Mouse (Mus musculus) hindbrain, embryonic 12.5 days (tissue): Measurements from ENCODE around the gene Trnau1ap. TPM values are rescaled to one million over a fixed set of nuclear protein-coding genes. Genes with fewer than 3 reads are reported as not detected.

Experiments used
- ATAC-seq: fragments of 200-750 bp; cut with Nextera tagmentation; 2 replicates; pipeline ENCODE4 v1.8.0; 2017; ENCODE audit warnings: moderate TSS enrichment; ENCODE audit not compliant: low FRiP score
- H3K27ac ChIP-seq: fragments of 300-500 bp; sonication (generic); 2 replicates; pipeline ENCODE4 v1.5.1; 2016; ENCODE audit warnings: mild to moderate bottlenecking
- H3K27me3 ChIP-seq: fragments of 300-500 bp; sonication (generic); 2 replicates; pipeline ENCODE4 v1.6.1; 2016; ENCODE audit warnings: mild to moderate bottlenecking
- H3K36me3 ChIP-seq: fragments of 300-500 bp; sonication (generic); 2 replicates; pipeline ENCODE4 v1.6.1; 2016; ENCODE audit warnings: mild to moderate bottlenecking
- H3K4me1 ChIP-seq: fragments of 300-500 bp; sonication (generic); 2 replicates; pipeline ENCODE4 v1.6.1; 2016
- H3K4me2 ChIP-seq: fragments of 300-500 bp; sonication (generic); replicated peaks from 2 replicates; pipeline ENCODE4 v1.6.1; 2016; ENCODE audit warnings: mild to moderate bottlenecking
- H3K4me3 ChIP-seq: fragments of 300-500 bp; sonication (generic); 2 replicates; pipeline ENCODE4 v1.5.1; 2016; ENCODE audit warnings: mild to moderate bottlenecking
- H3K9ac ChIP-seq: fragments of 300-500 bp; sonication (generic); 2 replicates; pipeline ENCODE4 v1.6.1; 2016; ENCODE audit warnings: mild to moderate bottlenecking, moderate library complexity
- H3K9me3 ChIP-seq: fragments of 300-500 bp; sonication (generic); replicated peaks from 2 replicates; pipeline ENCODE4 v1.6.1; 2016; ENCODE audit warnings: mild to moderate bottlenecking
- WGBS: fragments of 180-500 bp; shearing (Covaris S2); methylation state at CpG from one replicate; pipeline ENCODE4 v1.1.7; 2016; 5-methylcytosine and 5-hydroxymethylcytosine counted together
- polyA plus RNA-seq: library from polyadenylated mRNA; unstranded; fragments of >200 nt; fragmentation: Nextera tagmentation; extraction: Ambion mirVana; gene quantifications from 2 replicates; pipeline ENCODE4 v1.2.1, GENCODE M21; 2016

The Trnau1ap gene
- 80.1 and 80.6 TPM in 2 replicates for polyA plus RNA-seq

- H3K27ac ChIP-seq, result peak within 1 kb of the TSS; percentile 82
- H3K4me2 ChIP-seq, result peak within 1 kb of the TSS; percentile 69
- peak within 1 kb of the TSS; percentile 80 for H3K9ac ChIP-seq
- WGBS, result under 1% methylated on average over 52 of the region's 52 CpGs
- peaks cover 10% of the 10 kb centered on the region for H3K4me1 ChIP-seq
- H3K9me3 ChIP-seq, result no peaks in the 10 kb centered on the region
- peak within 1 kb of the TSS; percentile 61 for H3K4me3 ChIP-seq
- no peaks in the 10 kb centered on the region for H3K27me3 ChIP-seq
- H3K36me3 ChIP-seq, result peaks cover 40% of the 10 kb centered on the region
- ATAC-seq, result peak; percentile 96
Measured at GRCm38 (mm10) chr4:132329115-132329834, at the start of gene Trnau1ap. TSS of gene Trnau1ap (minus strand) at chr4:132329538.

DNA sequence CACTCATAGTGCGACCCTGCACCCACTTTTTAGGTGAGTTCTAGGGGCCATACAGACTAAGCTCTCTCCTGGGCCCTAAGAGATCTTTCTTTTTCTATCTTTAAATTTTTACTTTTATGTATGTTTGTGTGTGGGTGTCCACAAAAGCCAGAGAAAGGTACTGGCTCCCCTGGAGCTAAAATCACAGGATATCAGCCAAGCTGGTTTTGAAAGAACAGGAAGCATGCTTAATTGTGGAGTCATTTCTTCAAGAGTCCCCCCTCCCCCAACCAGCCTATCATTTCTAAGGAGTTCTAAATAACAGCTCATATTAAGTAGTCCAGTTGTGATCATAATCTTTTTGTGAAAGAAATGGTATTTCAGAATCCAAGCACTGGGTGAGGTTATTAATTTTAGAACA lies 44.5 kb upstream of the Trnau1ap start:
- no peaks in the 10 kb centered on the region for H3K27me3 ChIP-seq
- H3K36me3 ChIP-seq, result peaks cover 60% of the 10 kb centered on the region
- H3K9ac ChIP-seq, result no peak overlapping the region
- no peaks in the 10 kb centered on the region for H3K9me3 ChIP-seq
- 96% methylated on average over 1 of the region's 1 CpGs for WGBS
- H3K4me1 ChIP-seq, result no peaks in the 10 kb centered on the region
- H3K4me3 ChIP-seq, result no peak overlapping the region
- ATAC-seq, result no peak
- H3K4me2 ChIP-seq, result no peak overlapping the region
- no peak overlapping the region for H3K27ac ChIP-seq

DNA sequence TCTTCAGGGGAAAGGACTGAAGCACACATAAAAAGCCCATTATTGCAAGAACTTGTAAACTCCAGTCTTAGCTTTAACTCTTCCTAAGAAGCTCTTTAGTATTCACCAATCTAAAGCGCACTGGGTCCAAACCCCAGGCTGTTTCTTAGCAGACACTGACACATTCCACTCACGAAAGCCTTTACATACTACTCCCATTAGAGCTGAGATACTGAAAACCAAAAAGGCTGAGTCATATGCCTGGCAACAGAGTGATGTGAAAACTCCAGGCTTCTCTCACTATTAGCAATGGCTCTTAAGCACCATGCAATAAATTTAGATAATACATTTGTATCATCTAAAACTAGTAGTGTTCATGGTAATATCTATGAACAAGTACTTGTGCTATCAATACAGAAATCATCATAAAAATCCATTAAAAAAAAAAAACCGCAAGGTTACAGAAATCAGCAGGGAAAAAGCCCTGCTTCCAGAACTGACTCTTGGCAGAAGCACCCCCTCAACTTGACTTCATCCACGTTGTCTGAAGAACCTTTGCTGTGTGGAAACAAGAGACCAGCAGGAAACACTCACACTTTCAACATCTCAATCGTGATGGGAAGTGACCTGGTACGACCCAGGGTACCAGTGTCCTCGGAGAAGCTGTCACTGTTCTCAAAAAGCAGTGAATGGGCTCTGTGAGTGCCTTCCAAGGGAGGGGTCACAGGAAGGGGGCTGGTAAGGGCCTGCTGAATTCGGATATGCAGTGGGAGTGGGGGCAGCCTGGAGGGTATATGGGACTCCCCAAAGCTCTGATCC lies 40.8 kb upstream of the Trnau1ap start:
- ATAC-seq, result no peak

GRCm38 (mm10) chr4:132367480-132368201 lies 38.3 kb upstream of the Trnau1ap start:
- Histone ChIP-seq H3K4me2 (no peak overlapping the region), H3K4me3 (no peak overlapping the region), H3K9ac (no peak overlapping the region), H3K36me3 (peaks cover 79% of the 10 kb centered on the region), H3K9me3 (no peaks in the 10 kb centered on the region), H3K27me3 (no peaks in the 10 kb centered on the region), H3K27ac (no peak overlapping the region), H3K4me1 (no peaks in the 10 kb centered on the region)
- ATAC-seq, result no peak
- 94% methylated on average over 18 of the region's 18 CpGs for WGBS

More for the DNA sequence above, 40.8 kb upstream of the Trnau1ap start:
- WGBS, result 79% methylated on average over 8 of the region's 8 CpGs
- Histone ChIP-seq H3K9me3 (no peaks in the 10 kb centered on the region), H3K4me2 (no peak overlapping the region), H3K9ac (no peak overlapping the region), H3K4me1 (no peaks in the 10 kb centered on the region), H3K4me3 (no peak overlapping the region), H3K27ac (no peak overlapping the region), H3K36me3 (peaks cover 72% of the 10 kb centered on the region), H3K27me3 (no peaks in the 10 kb centered on the region)

GRCm38 (mm10) chr4:132365450-132366060 lies 36.2 kb upstream of the Trnau1ap start:
- Histone ChIP-seq H3K4me1 (no peaks in the 10 kb centered on the region), H3K4me3 (no peak overlapping the region), H3K27me3 (no peaks in the 10 kb centered on the region), H3K9ac (no peak overlapping the region), H3K4me2 (no peak overlapping the region), H3K27ac (no peak overlapping the region), H3K36me3 (peaks cover 77% of the 10 kb centered on the region), H3K9me3 (no peaks in the 10 kb centered on the region)
- 75% methylated on average over 13 of the region's 13 CpGs for WGBS
- no peak for ATAC-seq

DNA sequence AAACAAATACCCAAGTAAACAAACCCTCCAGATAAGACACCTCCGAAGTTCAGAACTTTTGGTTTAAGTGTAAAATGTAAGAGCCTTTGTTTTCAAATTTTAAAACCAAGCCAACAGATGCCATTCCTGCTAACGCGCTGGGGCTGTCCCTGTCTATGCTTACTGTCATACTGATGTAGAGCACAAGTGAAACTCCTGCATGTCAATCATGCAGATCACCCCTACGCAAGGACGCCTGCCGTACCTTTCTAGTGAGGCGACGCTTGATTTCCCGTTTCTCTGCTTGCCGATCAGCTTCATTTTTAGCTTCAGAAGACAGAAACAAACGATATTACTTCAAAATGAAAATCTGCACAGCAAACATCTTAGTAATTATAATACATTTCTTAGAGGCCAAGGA lies 34.1 kb upstream of the Trnau1ap start:
- H3K36me3 ChIP-seq, result peaks cover 74% of the 10 kb centered on the region
- 94% methylated on average over 11 of the region's 11 CpGs for WGBS
- H3K27me3 ChIP-seq, result no peaks in the 10 kb centered on the region
- ATAC-seq, result no peak
- H3K4me2 ChIP-seq, result no peak overlapping the region
- H3K4me1 ChIP-seq, result no peaks in the 10 kb centered on the region
- no peak overlapping the region for H3K4me3 ChIP-seq
- no peak overlapping the region for H3K9ac ChIP-seq
- no peak overlapping the region for H3K27ac ChIP-seq
- no peaks in the 10 kb centered on the region for H3K9me3 ChIP-seq

- no peak overlapping the region for H3K27ac ChIP-seq
- H3K27me3 ChIP-seq, result no peaks in the 10 kb centered on the region
- ATAC-seq, result no peak
- H3K36me3 ChIP-seq, result peaks cover 57% of the 10 kb centered on the region
- H3K9ac ChIP-seq, result no peak overlapping the region
- 94% methylated on average over 4 of the region's 4 CpGs for WGBS
- no peaks in the 10 kb centered on the region for H3K9me3 ChIP-seq
- H3K4me3 ChIP-seq, result no peak overlapping the region
- no peaks in the 10 kb centered on the region for H3K4me1 ChIP-seq
- H3K4me2 ChIP-seq, result no peak overlapping the region
Measured at GRCm38 (mm10) chr4:132359510-132359909, 30.2 kb upstream of the Trnau1ap start.

DNA sequence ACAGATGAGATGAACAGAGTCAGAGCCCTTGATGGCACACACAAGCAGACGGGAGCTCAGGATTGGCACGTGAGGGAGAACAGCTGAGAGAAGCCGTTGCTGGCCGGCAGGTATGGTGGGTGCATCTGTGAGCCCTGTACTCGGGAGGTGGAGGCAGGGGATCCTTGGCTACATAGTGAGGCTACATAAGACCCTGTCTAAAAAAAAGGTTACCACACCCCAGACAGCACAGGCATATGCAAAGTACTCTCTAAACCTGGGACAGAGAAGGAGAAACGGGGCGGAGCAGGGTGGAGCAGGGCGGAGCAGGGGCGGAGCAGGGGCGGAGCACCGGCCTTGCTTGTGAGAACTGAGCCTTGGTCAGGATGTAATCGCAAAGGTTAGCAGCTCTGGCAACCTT lies 26.8 kb upstream of the Trnau1ap start:
- H3K36me3 ChIP-seq, result peaks cover 44% of the 10 kb centered on the region
- WGBS, result 40% methylated on average over 12 of the region's 12 CpGs
- H3K4me1 ChIP-seq, result peaks cover 18% of the 10 kb centered on the region
- no peak overlapping the region for H3K4me2 ChIP-seq
- H3K27ac ChIP-seq, result no peak overlapping the region
- H3K9ac ChIP-seq, result no peak overlapping the region
- no peaks in the 10 kb centered on the region for H3K9me3 ChIP-seq
- H3K4me3 ChIP-seq, result no peak overlapping the region
- ATAC-seq, result no peak
- H3K27me3 ChIP-seq, result no peaks in the 10 kb centered on the region

DNA sequence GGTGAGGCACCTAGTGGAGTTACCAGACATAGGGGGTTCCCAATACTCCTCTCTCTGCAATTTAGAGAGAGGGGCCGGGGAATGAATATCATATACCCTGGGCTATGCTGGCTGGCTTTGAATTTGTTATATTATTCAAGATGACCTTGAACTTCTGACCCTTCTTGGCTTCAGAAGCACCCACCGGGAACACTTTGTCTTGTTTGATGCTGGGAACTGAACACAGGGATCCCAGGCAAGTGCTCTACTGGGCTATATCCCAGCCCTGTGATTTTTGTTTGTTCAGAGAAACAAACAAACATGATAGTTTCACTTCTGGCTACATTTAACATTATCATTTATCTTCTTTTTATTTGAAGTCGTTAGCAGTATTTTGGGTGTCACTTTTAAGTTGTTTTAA lies 26.1 kb upstream of the Trnau1ap start:
- Histone ChIP-seq H3K4me1 (peaks cover 18% of the 10 kb centered on the region), H3K4me2 (no peak overlapping the region), H3K27me3 (no peaks in the 10 kb centered on the region), H3K27ac (no peak overlapping the region), H3K36me3 (peaks cover 43% of the 10 kb centered on the region), H3K9me3 (no peaks in the 10 kb centered on the region), H3K4me3 (no peak overlapping the region), H3K9ac (no peak overlapping the region)
- ATAC-seq, result no peak
- WGBS, result 85% methylated on average over 3 of the region's 3 CpGs

- H3K27me3 ChIP-seq, result no peaks in the 10 kb centered on the region
- peaks cover 18% of the 10 kb centered on the region for H3K4me1 ChIP-seq
- no peak overlapping the region for H3K27ac ChIP-seq
- ATAC-seq, result no peak
- no peaks in the 10 kb centered on the region for H3K9me3 ChIP-seq
- H3K9ac ChIP-seq, result no peak overlapping the region
- 91% methylated on average over 4 of the region's 4 CpGs for WGBS
- no peak overlapping the region for H3K4me2 ChIP-seq
- no peak overlapping the region for H3K4me3 ChIP-seq
- peaks cover 36% of the 10 kb centered on the region for H3K36me3 ChIP-seq
Measured at GRCm38 (mm10) chr4:132354571-132354970, 25.2 kb upstream of the Trnau1ap start.

- ATAC-seq, result peak; percentile 88
- peak within 1 kb of the TSS; percentile 93 for H3K27ac ChIP-seq
- peak within 1 kb of the TSS; percentile 73 for H3K4me3 ChIP-seq
- under 1% methylated on average over 31 of the region's 31 CpGs for WGBS
- H3K9ac ChIP-seq, result peak within 1 kb of the TSS; percentile 88
- H3K36me3 ChIP-seq, result peaks cover 30% of the 10 kb centered on the region
- peaks cover 18% of the 10 kb centered on the region for H3K4me1 ChIP-seq
- H3K9me3 ChIP-seq, result no peaks in the 10 kb centered on the region
- H3K4me2 ChIP-seq, result peak within 1 kb of the TSS; percentile 85
- no peaks in the 10 kb centered on the region for H3K27me3 ChIP-seq
Measured at GRCm38 (mm10) chr4:132353481-132353885, 24.1 kb upstream of the Trnau1ap start, which contains the start of gene Rcc1. TSS of gene Rcc1 (minus strand) at chr4:132353605.

DNA sequence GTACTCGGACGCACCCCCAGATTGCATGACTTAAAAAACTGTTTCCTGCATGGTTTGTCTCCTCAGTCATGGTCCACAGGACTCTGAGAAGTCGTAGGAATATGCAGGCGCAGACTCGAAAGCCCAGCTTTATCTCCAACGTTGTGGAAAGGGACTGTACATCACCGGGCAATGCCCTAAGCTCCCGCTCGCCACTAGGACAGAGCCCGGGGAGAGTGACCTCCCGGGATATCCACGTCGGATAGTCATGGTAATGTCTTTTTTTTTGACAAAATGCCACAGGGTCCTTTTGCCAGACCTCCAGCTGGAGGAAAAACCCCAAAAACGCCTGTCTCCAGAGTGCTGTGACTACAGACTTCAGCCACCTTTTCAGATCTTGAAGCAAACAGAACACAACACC lies 23.4 kb upstream of the Trnau1ap start:
- Histone ChIP-seq H3K4me1 (peaks cover 18% of the 10 kb centered on the region), H3K36me3 (peaks cover 24% of the 10 kb centered on the region), H3K27ac (peak overlapping the region; percentile 93), H3K4me2 (peak overlapping the region; percentile 85), H3K27me3 (no peaks in the 10 kb centered on the region), H3K9ac (peak overlapping the region; percentile 88), H3K4me3 (peak overlapping the region; percentile 73), H3K9me3 (no peaks in the 10 kb centered on the region)
- ATAC-seq, result no peak
- WGBS, result 0% methylated on average over 14 of the region's 14 CpGs
